Mouse (Mus musculus): ENCODE measurements around the gene Bbs4.

The Bbs4 gene

GRCm38 (mm10) chr9:59291688-59292492 is 61.4 kb downstream of the Bbs4 start:
- DNase-seq (ENCODE audit: low read depth), result peak; percentile 37

DNA sequence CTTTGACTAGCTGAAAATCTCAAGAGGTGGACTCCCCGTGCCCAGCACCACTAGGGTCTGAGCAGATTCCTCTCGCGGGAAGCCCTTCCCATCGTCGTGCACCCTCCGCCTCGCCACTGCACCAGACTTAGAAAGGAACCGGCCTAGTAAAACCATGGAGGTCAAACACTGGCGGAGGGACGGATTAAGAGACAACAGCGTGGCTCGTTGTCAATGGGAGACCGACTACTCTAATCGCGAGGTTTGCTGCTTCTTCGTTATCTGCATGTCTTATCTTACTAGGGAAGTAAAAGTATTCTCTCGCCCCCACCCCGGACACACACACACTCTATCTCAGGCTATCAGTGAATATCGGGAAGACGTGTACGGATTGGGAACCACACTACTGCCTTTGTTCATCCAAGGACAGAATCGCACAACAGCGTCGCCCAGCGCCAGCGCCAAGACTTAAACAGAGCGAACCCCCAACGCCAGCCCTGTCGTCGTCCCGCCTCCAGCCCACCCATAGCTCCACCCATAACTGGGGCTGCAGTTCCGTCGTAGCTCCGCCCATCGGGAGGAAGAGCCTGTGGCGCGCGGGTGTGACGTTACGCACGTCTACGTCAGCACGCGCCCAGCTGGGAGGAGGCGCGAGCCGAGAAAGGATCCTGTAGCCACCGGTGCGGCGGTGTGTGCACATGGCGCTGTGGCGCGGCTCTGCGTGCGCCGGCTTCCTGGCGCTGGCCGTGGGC is 62.2 kb downstream of the Bbs4 start, which contains the start of gene Adpgk:
Gene Adpgk, plus strand, starts transcription at position 602 of the 731 bp plus-strand sequence.
- peak; percentile 99 for DNase-seq (ENCODE audit: low read depth)

DNA sequence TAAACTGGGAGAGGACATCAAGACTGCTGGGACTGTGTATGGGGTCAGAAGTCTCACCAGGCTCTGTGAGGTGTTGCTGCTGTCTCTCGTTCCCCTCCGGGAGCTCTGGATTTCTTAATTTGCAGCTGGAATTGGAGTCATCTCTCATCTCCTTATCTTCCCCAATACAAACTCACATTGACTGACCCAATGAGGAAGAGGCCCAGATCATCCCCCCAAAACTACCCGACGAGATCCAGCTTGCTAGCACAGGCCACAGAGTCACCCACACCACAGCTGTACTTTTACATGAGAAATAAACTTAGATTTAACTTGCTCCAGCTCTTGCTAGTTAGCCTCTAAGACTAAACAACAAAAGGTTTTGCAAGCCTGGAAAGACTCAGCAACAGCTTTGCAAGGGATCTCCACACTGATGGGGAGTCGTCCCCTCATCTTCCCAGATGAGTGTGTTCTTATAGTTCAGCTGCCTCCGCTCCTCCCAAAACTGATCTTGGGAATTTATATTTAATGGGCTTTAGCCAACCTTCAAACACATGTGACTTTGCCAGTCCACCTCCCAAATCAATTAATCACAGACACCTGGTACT is 63.7 kb downstream of the Bbs4 start:
- no peak for DNase-seq (ENCODE audit: low read depth)

DNA sequence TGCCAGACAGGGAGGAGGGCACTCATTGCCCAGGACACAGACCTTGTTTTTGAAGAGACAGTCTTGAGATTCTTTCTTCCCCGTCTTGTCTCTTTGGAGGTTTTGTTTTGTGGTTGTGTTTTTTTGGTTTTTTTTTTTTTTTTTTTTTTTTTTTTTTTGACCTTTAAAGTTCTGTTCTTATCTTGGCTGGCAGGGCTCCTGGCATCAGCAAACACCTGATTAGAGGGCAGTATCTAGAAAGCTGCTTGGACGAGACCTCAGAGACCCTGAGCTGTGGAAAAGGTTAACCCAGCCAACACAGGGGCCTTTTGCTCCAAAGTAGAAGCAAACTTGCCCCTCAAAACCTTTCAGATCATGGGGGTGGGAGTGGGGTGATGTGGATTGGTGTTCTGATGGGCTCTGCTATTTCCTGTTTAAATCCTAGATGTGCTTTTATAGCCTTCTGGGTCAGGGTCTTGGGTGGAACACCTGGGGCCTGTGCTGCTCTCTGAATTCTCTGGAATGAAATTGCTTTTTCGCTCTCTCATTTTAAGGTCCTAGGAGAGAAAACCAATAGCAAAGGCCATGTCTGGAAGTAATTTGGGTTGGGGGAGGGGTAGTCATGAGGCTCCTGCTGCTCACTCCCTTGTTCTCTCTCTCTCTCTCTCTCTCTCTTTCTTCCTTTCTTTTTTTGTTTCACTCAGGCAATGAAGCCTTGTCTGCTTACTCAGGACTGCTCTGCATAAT is 64.5 kb downstream of the Bbs4 start:
- DNase-seq (ENCODE audit: low read depth), result no peak

DNA sequence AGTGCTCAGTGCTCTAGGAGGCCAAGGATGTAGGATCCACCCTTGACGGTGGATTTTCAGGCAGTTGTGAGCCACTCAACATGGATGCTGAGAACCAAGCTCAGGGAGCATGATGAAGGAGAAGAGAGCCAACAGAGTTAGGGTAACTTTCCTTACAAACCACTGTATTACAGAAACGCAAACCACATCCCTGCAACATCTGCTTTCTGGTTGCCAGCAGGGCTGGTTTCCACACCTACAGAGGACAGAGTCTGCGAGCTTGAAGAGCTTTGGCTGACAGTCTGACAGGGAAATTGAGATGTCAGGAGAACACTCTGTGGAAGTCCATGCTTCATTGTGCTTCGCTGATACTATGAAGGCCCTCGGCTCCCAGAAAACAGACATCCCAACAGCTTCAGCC is 65.2 kb downstream of the Bbs4 start:
- DNase-seq (ENCODE audit: low read depth), result peak; percentile 71

DNA sequence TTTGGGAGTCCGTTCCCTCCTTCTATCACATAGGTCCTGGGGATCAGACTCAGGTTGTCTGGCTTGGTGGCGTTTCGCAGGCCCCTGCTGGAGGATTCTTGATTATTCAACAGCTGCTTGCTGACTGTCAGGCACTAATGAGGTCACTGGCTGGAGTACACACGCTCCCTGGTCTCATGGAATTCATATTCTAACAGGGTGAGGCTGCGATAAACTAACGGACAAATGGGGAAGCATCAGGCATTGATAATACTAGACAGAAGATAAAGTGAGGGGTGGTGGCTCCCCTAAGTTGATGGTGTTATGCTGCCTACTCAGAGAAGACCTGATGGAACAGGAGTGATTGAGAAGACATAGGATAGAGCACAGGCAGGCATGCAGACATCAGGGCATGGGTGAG is 67.7 kb downstream of the Bbs4 start:
- no peak for DNase-seq (ENCODE audit: low read depth)

GRCm38 (mm10) chr9:59282683-59282986 is 70.7 kb downstream of the Bbs4 start:
- DNase-seq (ENCODE audit: low read depth), result no peak

DNA sequence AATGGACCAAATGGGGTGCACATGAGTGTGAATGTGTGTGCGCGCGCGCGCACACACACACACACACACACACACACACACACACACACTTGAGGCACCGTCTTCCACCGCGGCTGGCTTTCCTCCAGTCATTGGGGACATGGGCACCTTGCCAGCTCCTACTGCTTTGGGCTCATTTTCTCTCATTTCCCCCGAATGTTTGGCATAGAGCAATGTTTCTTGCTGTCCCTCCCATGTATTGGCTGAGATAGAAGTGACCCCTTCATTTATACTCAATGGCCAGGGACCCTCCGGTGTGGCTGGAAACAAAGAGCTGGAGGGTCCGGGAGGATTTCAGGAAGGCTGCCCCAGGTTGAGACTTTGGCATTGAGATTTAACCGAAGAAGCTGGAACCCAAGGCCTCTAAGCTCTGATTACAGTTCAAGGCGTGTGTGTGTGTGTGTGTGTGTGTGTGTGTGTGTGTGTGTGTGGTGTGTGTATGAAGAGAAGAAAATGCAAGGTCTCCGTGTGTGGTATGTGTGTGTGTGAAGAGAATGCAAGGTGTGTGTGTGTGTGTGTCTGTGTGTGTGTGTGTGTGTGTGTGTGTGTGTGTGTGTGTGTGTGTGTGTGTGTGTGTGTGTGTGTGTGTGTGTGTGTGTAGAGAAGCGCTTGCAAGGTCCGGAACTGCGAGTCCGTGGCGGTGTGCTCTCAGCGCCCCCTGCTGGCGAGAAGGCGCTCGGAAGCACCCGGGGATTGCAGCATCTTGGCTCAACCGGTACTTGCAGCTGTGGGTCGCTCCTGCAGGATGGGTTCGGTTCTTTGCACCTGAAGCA is 71.2 kb downstream of the Bbs4 start:
- peak; percentile 81 for DNase-seq (ENCODE audit: low read depth)

GRCm38 (mm10) chr9:59280888-59281287 is 72.4 kb downstream of the Bbs4 start:
- peak; percentile 30 for DNase-seq (ENCODE audit: low read depth)

DNA sequence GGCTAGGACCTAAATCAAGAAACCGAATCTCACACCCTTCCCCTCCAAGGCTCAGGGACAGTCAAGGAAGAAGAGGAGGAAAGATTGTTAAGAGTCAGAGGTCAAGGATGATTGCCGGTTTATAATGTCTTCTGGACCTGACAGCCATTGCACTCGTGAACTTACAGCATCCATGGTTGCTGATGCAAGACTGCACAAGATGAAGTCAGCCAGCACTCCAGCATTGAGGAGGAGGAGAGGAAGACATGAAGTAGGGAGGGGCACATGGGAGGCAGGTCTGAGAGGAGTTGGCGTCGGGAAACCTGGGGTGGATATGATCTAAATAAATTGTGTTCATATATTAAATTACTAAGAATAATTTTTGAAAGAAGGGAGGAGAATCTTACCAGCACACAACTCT is 74.6 kb downstream of the Bbs4 start:
- no peak for DNase-seq (ENCODE audit: low read depth)

DNA sequence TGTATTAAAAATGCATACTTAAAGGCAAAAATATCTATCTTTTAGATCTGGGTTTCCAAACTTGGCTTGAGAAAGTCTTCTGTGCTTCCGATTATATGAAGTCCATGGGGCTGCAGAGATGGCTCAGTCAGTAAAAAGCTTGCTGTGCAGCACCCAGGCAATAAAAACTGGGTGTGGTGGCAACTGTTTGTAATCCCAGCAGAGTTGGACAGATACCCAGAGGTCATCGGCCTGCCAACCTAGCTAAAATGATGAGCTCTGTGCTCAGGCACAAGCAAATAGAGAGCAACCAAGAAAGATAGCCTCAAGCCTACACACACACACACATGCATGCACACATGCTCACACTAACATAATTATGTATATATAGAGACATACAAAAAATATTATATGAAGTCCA is 75.1 kb downstream of the Bbs4 start:
- no peak for DNase-seq (ENCODE audit: low read depth)

DNA sequence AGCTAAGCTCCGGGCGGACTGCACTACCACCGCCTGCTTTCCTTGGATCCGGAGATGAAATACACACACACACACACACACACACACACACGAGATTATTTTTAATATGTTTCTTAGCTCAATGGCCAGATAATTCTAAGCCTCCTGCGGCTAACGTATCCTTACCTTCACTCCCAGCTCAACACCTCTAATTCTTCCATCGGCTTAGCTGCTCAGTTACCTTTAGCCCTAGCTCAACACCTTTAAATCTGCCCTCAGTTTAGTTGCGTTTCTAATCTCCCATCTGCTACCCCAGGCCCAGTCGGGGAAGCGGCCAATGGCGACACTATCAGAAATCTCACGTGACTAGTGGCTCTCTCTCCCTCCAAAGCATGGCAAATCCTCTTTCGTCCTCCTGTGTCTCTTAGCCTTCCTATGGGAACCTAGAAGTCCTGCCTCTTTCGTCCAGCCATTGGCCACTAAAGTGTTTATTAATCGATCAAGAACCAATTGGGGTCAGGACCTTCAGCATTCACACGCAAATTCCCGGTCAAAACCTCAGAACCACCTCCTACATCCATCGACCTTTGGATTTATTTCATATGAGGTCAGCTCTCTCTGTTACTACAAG is 78.4 kb downstream of the Bbs4 start:
- DNase-seq (ENCODE audit: low read depth), result no peak

GRCm38 (mm10) chr9:59273199-59273598 is 80.1 kb downstream of the Bbs4 start:
- DNase-seq (ENCODE audit: low read depth), result peak; percentile 52

Measured in 416B (cell line).